Mouse (Mus musculus): ENCODE data around the gene Ikbip.
A peak's percentile ranks its signal among the peaks of the same experiment; 100 is the strongest.

- TF ChIP-seq CTCF (IDR thresholded peaks at IDR 0.05; ENCODE audit: control insufficient read depth, insufficient read depth, insufficient read length): no peak
- TF ChIP-seq USF1 (IDR thresholded peaks at IDR 0.05; ENCODE audit: low read depth): peak; percentile 29
- TF ChIP-seq MYOD1 (IDR thresholded peaks at IDR 0.05; ENCODE audit: control insufficient read depth, insufficient read length, low read depth): no peak
- TF ChIP-seq MAX (IDR thresholded peaks at IDR 0.05): peak; percentile 48
- no peak for TF ChIP-seq MYOG (IDR thresholded peaks at IDR 0.05; ENCODE audit: control insufficient read depth, extremely low read depth, insufficient read length)
Observed at GRCm38 (mm10) chr10:91123828-91124822, 41.4 kb downstream of the Ikbip start, which contains the start of gene Slc25a3.

All from C2C12 (cell line).